Mouse (Mus musculus) myocyte (in vitro differentiated cells): ENCODE measurements around the gene Hexim1. TPM values are rescaled to one million over a fixed set of nuclear protein-coding genes. Genes with fewer than 3 reads are reported as not detected.

Source experiments
- H3K27me3 ChIP-seq: one replicate; pipeline ENCODE4 v1.6.1; 2011; ENCODE audit not compliant: control insufficient read depth, insufficient read depth, insufficient read length
- H3K36me3 ChIP-seq: one replicate; pipeline ENCODE4 v1.6.1; 2011; ENCODE audit not compliant: control insufficient read depth, insufficient read depth
- H3K4me2 ChIP-seq: one replicate; pipeline ENCODE4 v1.6.1; 2011; ENCODE audit warnings: low read depth, control low read depth
- H3K4me3 ChIP-seq: one replicate; pipeline ENCODE4 v1.5.1; 2011; ENCODE audit warnings: mild to moderate bottlenecking, control low read depth, moderate library complexity
- H3K79me2 ChIP-seq: one replicate; pipeline ENCODE4 v1.6.1; 2011; ENCODE audit not compliant: control insufficient read depth, insufficient read depth
- H3ac ChIP-seq: one replicate; pipeline ENCODE4 v1.6.1; 2011; ENCODE audit not compliant: control insufficient read depth, insufficient read length
- CEBPB ChIP-seq: IDR thresholded peaks from 2 replicates; pipeline ENCODE4 v1.6.1; 2011; ENCODE audit warnings: mild to moderate bottlenecking, moderate library complexity; ENCODE audit not compliant: poor library complexity, insufficient read depth, severe bottlenecking
- E2F4 ChIP-seq: IDR thresholded peaks from one replicate; pipeline ENCODE4 v1.6.1; 2011; ENCODE audit warnings: mild to moderate bottlenecking, control low read depth, moderate library complexity; ENCODE audit not compliant: insufficient read depth
- MAX ChIP-seq: IDR thresholded peaks from one replicate; pipeline ENCODE4 v1.6.1; 2011; ENCODE audit warnings: low read depth, mild to moderate bottlenecking, control low read depth
- MYOD1 ChIP-seq, 3 experiments: IDR thresholded peaks; one replicate each; pipeline ENCODE4 v1.6.1; 2011; ENCODE audit warnings: control low read depth in 2 of 3, low read depth in 2 of 3, mild to moderate bottlenecking in 2 of 3, moderate library complexity in 1 of 3; ENCODE audit not compliant: insufficient read length in 2 of 3, control insufficient read depth in 1 of 3
- MYOG ChIP-seq, 3 experiments: IDR thresholded peaks; one replicate each; pipeline ENCODE4 v1.6.1; 2011; ENCODE audit warnings: control low read depth in 2 of 3, low read depth in 2 of 3, mild to moderate bottlenecking in 2 of 3; ENCODE audit not compliant: insufficient read length in 2 of 3, control insufficient read depth in 1 of 3, insufficient read depth in 1 of 3
- POLR2A ChIP-seq: IDR thresholded peaks from one replicate; pipeline ENCODE4 v1.6.1; 2011; ENCODE audit warnings: low read depth, mild to moderate bottlenecking, control low read depth, moderate library complexity; ENCODE audit not compliant: insufficient read length
- POLR2AphosphoS2 ChIP-seq: IDR thresholded peaks from one replicate; pipeline ENCODE4 v1.6.1; 2011; ENCODE audit warnings: low read depth, control low read depth; ENCODE audit not compliant: insufficient read length
- REST ChIP-seq: IDR thresholded peaks from one replicate; pipeline ENCODE4 v1.6.1; 2011; ENCODE audit warnings: mild to moderate bottlenecking, control low read depth, moderate library complexity; ENCODE audit not compliant: insufficient read depth, insufficient read length
- SRF ChIP-seq: IDR thresholded peaks from one replicate; pipeline ENCODE4 v1.6.1; 2011; ENCODE audit warnings: low read depth; ENCODE audit not compliant: control insufficient read depth, insufficient read length
- TCF12 ChIP-seq: IDR thresholded peaks from one replicate; pipeline ENCODE4 v1.6.1; 2011; ENCODE audit warnings: mild to moderate bottlenecking, control low read depth; ENCODE audit not compliant: poor library complexity, insufficient read depth, severe bottlenecking
- TCF3 ChIP-seq: IDR thresholded peaks from one replicate; pipeline ENCODE4 v1.6.1; 2011; ENCODE audit warnings: low read depth, control low read depth; ENCODE audit not compliant: insufficient read length
- USF1 ChIP-seq: IDR thresholded peaks from one replicate; pipeline ENCODE4 v1.6.1; 2011; ENCODE audit warnings: low read depth, mild to moderate bottlenecking, control low read depth, moderate library complexity
- polyA plus RNA-seq: library from polyadenylated mRNA; unstranded; fragments of >200 nt; fragmentation: generic; extraction: Trizol; gene quantifications from one replicate; pipeline ENCODE4 v1.2.1, GENCODE M21; 2012; ENCODE audit warnings: missing spikeins

The Hexim1 gene
- polyA plus RNA-seq, 1 experiment = 18.7 TPM

- Histone ChIP-seq H3K27me3 (no peaks in the 10 kb centered on the region), H3K36me3 (peaks cover under 1% of the 10 kb centered on the region), H3K4me3 (no peak overlapping the region), H3K4me2 (peak overlapping the region; percentile 66), H3K79me2 (no peaks in the 10 kb centered on the region), H3ac (no peak overlapping the region)
- peak; percentile 74 to 99 (median 98) for TF ChIP-seq MYOG (IDR thresholded peaks at IDR 0.05; ENCODE audit: control insufficient read depth in 1 of 3, insufficient read depth in 1 of 3, insufficient read length in 2 of 3, low read depth in 2 of 3)
- peak; percentile 90 for TF ChIP-seq TCF3
- peak; percentile 92 for TF ChIP-seq TCF12
- peak; percentile 14 to 97 (median 97) for TF ChIP-seq MYOD1 (IDR thresholded peaks at IDR 0.05; ENCODE audit: control insufficient read depth in 1 of 3, insufficient read length in 2 of 3, low read depth in 2 of 3)
- no peak for TF ChIP-seq E2F4
- TF ChIP-seq SRF = no peak
- TF ChIP-seq CEBPB = peak; percentile 38; the same call in 1 of the 2 replicates
- no peak for TF ChIP-seq REST
Measured at GRCm38 (mm10) chr11:103144309-103145285, 28.6 kb downstream of the Hexim1 start.

- Histone ChIP-seq H3K4me2 (no peak overlapping the region), H3K4me3 (no peak overlapping the region), H3K27me3 (no peaks in the 10 kb centered on the region), H3K36me3 (no peaks in the 10 kb centered on the region), H3K79me2 (no peaks in the 10 kb centered on the region), H3ac (no peak overlapping the region)
- TF ChIP-seq TCF12 = no peak
- TF ChIP-seq POLR2A = no peak
- TF ChIP-seq POLR2AphosphoS2 = no peak
- no peak for TF ChIP-seq MYOG (IDR thresholded peaks at IDR 0.05; ENCODE audit: control insufficient read depth in 1 of 3, insufficient read depth in 1 of 3, insufficient read length in 2 of 3, low read depth in 2 of 3)
- no peak for TF ChIP-seq CEBPB
- TF ChIP-seq MAX = no peak
- TF ChIP-seq SRF = no peak
- TF ChIP-seq TCF3 = no peak
Measured at GRCm38 (mm10) chr11:103146386-103146785, 30.4 kb downstream of the Hexim1 start.

DNA sequence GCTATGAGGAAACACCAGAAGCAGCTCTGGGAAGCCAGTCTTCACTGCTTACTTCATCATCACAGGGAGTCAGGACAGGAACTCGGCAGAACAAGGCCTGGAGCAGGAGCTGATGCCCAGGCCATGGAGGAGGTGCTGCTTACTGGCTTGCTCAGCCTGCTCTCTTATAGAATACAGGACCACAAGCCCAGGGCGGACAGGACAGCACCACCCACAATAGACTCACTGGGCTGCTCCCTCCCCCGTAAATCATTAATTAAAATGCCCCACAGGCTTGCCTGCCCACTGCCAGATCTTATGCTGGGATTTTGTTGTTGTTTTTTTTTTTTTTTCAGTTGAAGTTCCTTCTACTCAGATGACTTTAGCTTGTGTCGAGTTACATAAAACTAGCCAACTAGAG, 31.7 kb downstream of the Hexim1 start:
- Histone ChIP-seq H3K79me2 (no peaks in the 10 kb centered on the region), H3K27me3 (no peaks in the 10 kb centered on the region), H3ac (no peak overlapping the region), H3K4me3 (no peak overlapping the region), H3K36me3 (no peaks in the 10 kb centered on the region), H3K4me2 (no peak overlapping the region)
- TF ChIP-seq MYOG (IDR thresholded peaks at IDR 0.05; ENCODE audit: control insufficient read depth in 1 of 3, insufficient read depth in 1 of 3, insufficient read length in 2 of 3, low read depth in 2 of 3) (no peak), TCF12 (no peak), E2F4 (no peak), TCF3 (no peak), SRF (no peak)

GRCm38 (mm10) chr11:103149771-103150170, 33.7 kb downstream of the Hexim1 start:
- Histone ChIP-seq H3K36me3 (no peaks in the 10 kb centered on the region), H3K27me3 (no peaks in the 10 kb centered on the region), H3K4me2 (no peak overlapping the region), H3ac (no peak overlapping the region), H3K4me3 (no peak overlapping the region), H3K79me2 (no peaks in the 10 kb centered on the region)
- no peak for TF ChIP-seq POLR2A
- no peak for TF ChIP-seq POLR2AphosphoS2
- TF ChIP-seq USF1 = no peak

- Histone ChIP-seq H3K79me2 (no peaks in the 10 kb centered on the region), H3K4me2 (peak overlapping the region; percentile 94), H3K4me3 (peak overlapping the region; percentile 22), H3K27me3 (no peaks in the 10 kb centered on the region), H3K36me3 (no peaks in the 10 kb centered on the region), H3ac (no peak overlapping the region)
- TF ChIP-seq MYOD1 (IDR thresholded peaks at IDR 0.05; ENCODE audit: control insufficient read depth in 1 of 3, insufficient read length in 2 of 3, low read depth in 2 of 3) (peak; percentile 68 to 95 (median 93)), POLR2AphosphoS2 (peak; percentile 46), POLR2A (peak; percentile 42), TCF3 (peak; percentile 46), REST (no peak), SRF (peak; percentile 55), MYOG (IDR thresholded peaks at IDR 0.05; ENCODE audit: control insufficient read depth in 1 of 3, insufficient read depth in 1 of 3, insufficient read length in 2 of 3, low read depth in 2 of 3) (peak; percentile 17 to 89 (median 65)), E2F4 (no peak), MAX (peak; percentile 5)
Measured at GRCm38 (mm10) chr11:103158621-103159478, 42.8 kb downstream of the Hexim1 start.
